Mouse (Mus musculus): ENCODE results near the gene H2afv. TPM values are rescaled to one million over a fixed set of nuclear protein-coding genes. Genes with fewer than 3 reads are reported as not detected.
"Not testable (repeated sequence)": the region's sequence is repeated elsewhere in the genome, so short reads cannot be mapped to it uniquely, and the experiment has no call there.

Gene H2afv
- total and polyA plus RNA-seq, 3 experiments, result 46.6 to 73.2 (median 63.7) TPM

DNA sequence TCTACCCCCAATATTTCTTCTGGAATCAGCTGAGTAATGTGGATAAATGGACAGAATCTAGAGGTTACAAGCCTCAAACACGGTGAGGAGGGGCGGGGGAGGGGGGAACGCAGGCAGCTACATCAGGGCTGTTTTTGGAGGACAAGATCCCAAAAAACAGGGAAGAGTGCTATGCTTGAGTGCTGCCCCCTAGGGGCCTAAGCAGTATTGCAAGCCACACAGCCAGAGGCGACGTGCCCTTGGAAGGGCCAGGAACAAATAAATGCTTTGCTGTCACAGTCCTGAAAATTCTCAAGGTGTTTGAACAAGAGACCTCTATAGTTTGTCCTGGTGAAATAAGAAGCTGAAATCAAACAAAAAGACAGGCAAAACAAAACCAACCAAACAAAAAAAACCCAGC lies 32.6 kb downstream of the H2afv start:
- DNase-seq (ENCODE audit: extremely low read depth), result peak; percentile 71
- Histone ChIP-seq H3K9ac (ENCODE audit: insufficient read depth, low read depth) (no peak overlapping the region), H3K27me3 (replicated peaks) (no peaks in the 10 kb centered on the region), H3K27ac (ENCODE audit: insufficient read depth, low read depth) (no peak overlapping the region), H3K36me3 (replicated peaks in 1 of 2; ENCODE audit: control insufficient read depth in 1 of 2, insufficient read depth in 1 of 2, low read length in 1 of 2) (peaks cover 0 to 12% of the 10 kb centered on the region in 2 experiments), H3K9me3 (replicated peaks; ENCODE audit: low read length) (no peaks in the 10 kb centered on the region), H3K4me2 (ENCODE audit: insufficient read depth, low read depth, poor library complexity, severe bottlenecking) (no peak overlapping the region), H3K4me1 (ENCODE audit: control insufficient read depth in 1 of 2, insufficient read depth in 2 of 2) (peaks cover 8 to 36% of the 10 kb centered on the region in 2 experiments), H3K4me3 (replicated peaks in 1 of 3; ENCODE audit: low read depth in 2 of 3, low read length in 2 of 3, poor library complexity in 1 of 3) (no peak overlapping the region), H3K79me2 (replicated peaks; ENCODE audit: control insufficient read depth, extremely low read depth, insufficient read depth, poor library complexity, severe bottlenecking) (peaks cover 9% of the 10 kb centered on the region)
- TF ChIP-seq RAD21 (IDR thresholded peaks at IDR 0.05; ENCODE audit: low read depth, low read length), result peak; percentile 65
- no peak for TF ChIP-seq POLR2AphosphoS2 (IDR thresholded peaks at IDR 0.05; ENCODE audit: low read depth, low read length)
- no peak for TF ChIP-seq IRF4 (IDR thresholded peaks at IDR 0.05; ENCODE audit: low read depth, low read length)
- TF ChIP-seq CTCF (conservative IDR thresholded peaks at IDR 0.05 in 1 of 2, IDR thresholded peaks at IDR 0.05 in 1 of 2; ENCODE audit: low read depth in 2 of 2, low read length in 2 of 2), result peak; percentile 91 to 95
- no peak for TF ChIP-seq USF1 (IDR thresholded peaks at IDR 0.05; ENCODE audit: low read depth, low read length)
- TF ChIP-seq TCF12 (IDR thresholded peaks at IDR 0.05; ENCODE audit: low read depth, low read length), result 0 out of 2 replicates have a peak, but pooled peaks have one; percentile 23
- no peak for TF ChIP-seq UBTF (IDR thresholded peaks at IDR 0.05; ENCODE audit: low read depth, low read length)
- TF ChIP-seq MXI1 (IDR thresholded peaks at IDR 0.05; ENCODE audit: low read depth, low read length), result no peak
- TF ChIP-seq SMC3 (IDR thresholded peaks at IDR 0.05; ENCODE audit: low read depth, low read length), result peak; percentile 50
- TF ChIP-seq CHD1 (IDR thresholded peaks at IDR 0.05; ENCODE audit: low read depth, low read length), result no peak
- TF ChIP-seq ETS1 (conservative IDR thresholded peaks at IDR 0.05; ENCODE audit: low read depth, low read length), result no peak
- TF ChIP-seq NELFE (IDR thresholded peaks at IDR 0.05; ENCODE audit: low read depth, low read length), result no peak
- no peak for TF ChIP-seq SIN3A (IDR thresholded peaks at IDR 0.05; ENCODE audit: low read length)
- TF ChIP-seq EP300 (IDR thresholded peaks at IDR 0.05; ENCODE audit: low read length), result no peak
- no peak for TF ChIP-seq ZNF384 (IDR thresholded peaks at IDR 0.05; ENCODE audit: low read depth, low read length)
- no peak for TF ChIP-seq KAT2A (IDR thresholded peaks at IDR 0.05; ENCODE audit: insufficient replicate concordance, low read length)
- TF ChIP-seq JUND (conservative IDR thresholded peaks at IDR 0.05; ENCODE audit: low read depth, low read length), result no peak
- TF ChIP-seq RCOR1 (conservative IDR thresholded peaks at IDR 0.05; ENCODE audit: low read depth, low read length), result no peak
- TF ChIP-seq ELF1 (IDR thresholded peaks at IDR 0.05; ENCODE audit: low read depth, low read length), result 0 out of 2 replicates have a peak, but pooled peaks have one; percentile 26
- no peak for TF ChIP-seq ZC3H11A (IDR thresholded peaks at IDR 0.05; ENCODE audit: low read depth, low read length)
- no peak for TF ChIP-seq HCFC1 (IDR thresholded peaks at IDR 0.05; ENCODE audit: low read depth, low read length)
- no peak for TF ChIP-seq MAFK (IDR thresholded peaks at IDR 0.05; ENCODE audit: insufficient replicate concordance, low read length)
- no peak for TF ChIP-seq CHD2 (IDR thresholded peaks at IDR 0.05; ENCODE audit: low read length)
- no peak for TF ChIP-seq TBP (conservative IDR thresholded peaks at IDR 0.05; ENCODE audit: low read depth, low read length)
- no peak for TF ChIP-seq PAX5 (IDR thresholded peaks at IDR 0.05; ENCODE audit: low read length)
- TF ChIP-seq MAX (IDR thresholded peaks at IDR 0.05; ENCODE audit: low read length), result no peak
- in situ Hi-C loops (cut with MboI; ENCODE audit: low pct_ligation_motif_present, low pct_unique_long_range_greater_than_20kb, low sequenced_read_pairs) (no loop called here), dilution Hi-C loops (cut with MboI; ENCODE audit: extremely low pct_ligation_motif_present, extremely low pct_unique_long_range_greater_than_20kb, low sequenced_read_pairs) (no loop called here)

DNA sequence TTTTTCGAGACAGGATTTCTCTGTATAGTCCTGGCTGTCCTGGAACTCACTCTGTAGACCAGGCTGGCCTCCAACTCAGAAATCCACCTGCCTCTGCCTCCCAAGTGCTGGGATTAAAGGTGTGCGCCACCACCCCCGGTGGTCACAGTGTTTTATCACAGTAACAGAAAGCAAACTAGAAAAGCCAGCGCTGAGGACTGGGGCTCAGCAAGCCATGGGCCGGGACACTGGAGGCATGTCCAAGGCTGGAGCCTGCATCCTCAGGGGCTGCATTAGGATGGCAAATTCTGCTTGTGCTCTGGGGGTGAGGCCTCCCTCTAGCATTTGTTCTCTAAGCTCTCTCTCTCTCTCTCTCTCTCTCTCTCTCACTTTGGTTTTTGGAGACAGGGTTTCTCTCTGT lies 33.5 kb downstream of the H2afv start:
- DNase-seq (ENCODE audit: extremely low read depth); H3K9ac ChIP-seq (ENCODE audit: insufficient read depth, low read depth); H3K27ac ChIP-seq (ENCODE audit: insufficient read depth, low read depth); in situ Hi-C loops (cut with MboI; ENCODE audit: low pct_ligation_motif_present, low pct_unique_long_range_greater_than_20kb, low sequenced_read_pairs); H3K4me2 ChIP-seq (ENCODE audit: insufficient read depth, low read depth, poor library complexity, severe bottlenecking); H3K79me2 ChIP-seq (replicated peaks; ENCODE audit: control insufficient read depth, extremely low read depth, insufficient read depth, poor library complexity, severe bottlenecking); H3K9me3 ChIP-seq (replicated peaks; ENCODE audit: low read length); dilution Hi-C loops (cut with MboI; ENCODE audit: extremely low pct_ligation_motif_present, extremely low pct_unique_long_range_greater_than_20kb, low sequenced_read_pairs); H3K27me3 ChIP-seq (replicated peaks); H3K4me3 ChIP-seq (replicated peaks in 1 of 3; ENCODE audit: low read depth in 2 of 3, low read length in 2 of 3, poor library complexity in 1 of 3): not testable (repeated sequence)
- Histone ChIP-seq H3K4me1 (ENCODE audit: control insufficient read depth in 1 of 2, insufficient read depth in 2 of 2) (peaks cover 8 to 36% of the 10 kb centered on the region in 2 experiments), H3K36me3 (replicated peaks in 1 of 2; ENCODE audit: control insufficient read depth in 1 of 2, insufficient read depth in 1 of 2, low read length in 1 of 2) (peaks cover 8 to 19% of the 10 kb centered on the region in 2 experiments)

Measured in CH12.LX (cell line).